Mouse (Mus musculus): ENCODE measurements around the gene Cend1. TPM values are rescaled to one million over a fixed set of nuclear protein-coding genes. Genes with fewer than 3 reads are reported as not detected.
"Not testable (repeated sequence)": the region's sequence is repeated elsewhere in the genome, so short reads cannot be mapped to it uniquely, and the experiment has no call there.

The Cend1 gene
- polyA plus RNA-seq, 1 experiment from 2014 or later: 2.7 TPM

- Histone ChIP-seq H3K4me3 (ENCODE audit: low read depth, low read length) (no peak overlapping the region), H3K4me2 (ENCODE audit: low read depth, severe bottlenecking) (no peak overlapping the region), H3K9ac (ENCODE audit: low read length) (no peak overlapping the region), H3K4me1 (ENCODE audit: control insufficient read depth, insufficient read depth, low read length) (peaks cover 4% of the 10 kb centered on the region; the same call in 1 of the 2 replicates), H3K36me3 (ENCODE audit: control insufficient read depth, insufficient read depth, low read length) (peaks cover 4% of the 10 kb centered on the region), H3K9me3 (ENCODE audit: control insufficient read depth, low read length) (no peaks in the 10 kb centered on the region), H3K27me3 (ENCODE audit: control insufficient read depth, insufficient read depth, low read length) (no peaks in the 10 kb centered on the region), H3K27ac (replicated peaks; ENCODE audit: low read depth, low read length) (no peak overlapping the region)
- no peak for ATAC-seq (ENCODE audit: insufficient number of reproducible peaks, low FRiP score, low TSS enrichment, low read depth)
- no peak for DNase-seq (ENCODE audit: low spot score)
- 90% methylated on average over 8 of the region's 8 CpGs for WGBS
These were observed 18.7 kb downstream of the Cend1 start for GRCm38 (mm10) chr7:141410631-141411030.

GRCm38 (mm10) chr7:141408833-141409232, 20.5 kb downstream of the Cend1 start:
- peaks cover 4% of the 10 kb centered on the region for H3K36me3 ChIP-seq (ENCODE audit: control insufficient read depth, insufficient read depth, low read length)
- WGBS: 15% methylated on average over 11 of the region's 11 CpGs
- no peak overlapping the region for H3K4me3 ChIP-seq (ENCODE audit: low read depth, low read length)
- ATAC-seq (ENCODE audit: insufficient number of reproducible peaks, low FRiP score, low TSS enrichment, low read depth): peak; percentile 52
- H3K4me1 ChIP-seq (ENCODE audit: control insufficient read depth, insufficient read depth, low read length): peaks cover 4% of the 10 kb centered on the region; the same call in 1 of the 2 replicates
- H3K27me3 ChIP-seq (ENCODE audit: control insufficient read depth, insufficient read depth, low read length): no peaks in the 10 kb centered on the region
- no peak overlapping the region for H3K4me2 ChIP-seq (ENCODE audit: low read depth, severe bottlenecking)
- no peak overlapping the region for H3K9ac ChIP-seq (ENCODE audit: low read length)
- peak; percentile 91 for DNase-seq (ENCODE audit: low spot score)
- H3K9me3 ChIP-seq (ENCODE audit: control insufficient read depth, low read length): no peaks in the 10 kb centered on the region
- H3K27ac ChIP-seq (replicated peaks; ENCODE audit: low read depth, low read length): no peak overlapping the region

GRCm38 (mm10) chr7:141407670-141408069, 21.6 kb downstream of the Cend1 start:
- WGBS: 94% methylated on average over 7 of the region's 7 CpGs
- ATAC-seq (ENCODE audit: insufficient number of reproducible peaks, low FRiP score, low TSS enrichment, low read depth); H3K4me2 ChIP-seq (ENCODE audit: low read depth, severe bottlenecking); H3K4me3 ChIP-seq (ENCODE audit: low read depth, low read length); DNase-seq (ENCODE audit: low spot score); H3K27me3 ChIP-seq (ENCODE audit: control insufficient read depth, insufficient read depth, low read length); H3K27ac ChIP-seq (replicated peaks; ENCODE audit: low read depth, low read length); H3K9me3 ChIP-seq (ENCODE audit: control insufficient read depth, low read length); H3K9ac ChIP-seq (ENCODE audit: low read length); H3K36me3 ChIP-seq (ENCODE audit: control insufficient read depth, insufficient read depth, low read length); H3K4me1 ChIP-seq (ENCODE audit: control insufficient read depth, insufficient read depth, low read length): not testable (repeated sequence)

GRCm38 (mm10) chr7:141405466-141405865, 23.8 kb downstream of the Cend1 start:
- H3K27ac ChIP-seq (replicated peaks; ENCODE audit: low read depth, low read length): no peak overlapping the region
- H3K4me1 ChIP-seq (ENCODE audit: control insufficient read depth, insufficient read depth, low read length): no peaks in the 10 kb centered on the region; the same call in 1 of the 2 replicates
- H3K9me3 ChIP-seq (ENCODE audit: control insufficient read depth, low read length): no peaks in the 10 kb centered on the region
- no peak for DNase-seq (ENCODE audit: low spot score)
- no peaks in the 10 kb centered on the region for H3K27me3 ChIP-seq (ENCODE audit: control insufficient read depth, insufficient read depth, low read length)
- 87% methylated on average over 4 of the region's 4 CpGs for WGBS
- peaks cover 14% of the 10 kb centered on the region for H3K36me3 ChIP-seq (ENCODE audit: control insufficient read depth, insufficient read depth, low read length)
- no peak overlapping the region for H3K9ac ChIP-seq (ENCODE audit: low read length)
- ATAC-seq (ENCODE audit: insufficient number of reproducible peaks, low FRiP score, low TSS enrichment, low read depth): no peak
- H3K4me2 ChIP-seq (ENCODE audit: low read depth, severe bottlenecking): no peak overlapping the region
- no peak overlapping the region for H3K4me3 ChIP-seq (ENCODE audit: low read depth, low read length)

- WGBS: 58% methylated on average over 5 of the region's 5 CpGs
- 0 out of 2 replicates have a peak, but pooled peaks have one; percentile 33 for ATAC-seq (ENCODE audit: insufficient number of reproducible peaks, low FRiP score, low TSS enrichment, low read depth)
- DNase-seq (ENCODE audit: low spot score): peak; percentile 63
These were observed 26.0 kb downstream of the Cend1 start for GRCm38 (mm10) chr7:141403305-141403704.

GRCm38 (mm10) chr7:141395348-141395747, 33.9 kb downstream of the Cend1 start:
- Histone ChIP-seq H3K27me3 (ENCODE audit: control insufficient read depth, insufficient read depth, low read length) (no peaks in the 10 kb centered on the region), H3K9me3 (ENCODE audit: control insufficient read depth, low read length) (no peaks in the 10 kb centered on the region), H3K4me2 (ENCODE audit: low read depth, severe bottlenecking) (no peak overlapping the region), H3K4me1 (ENCODE audit: control insufficient read depth, insufficient read depth, low read length) (peaks cover 9% of the 10 kb centered on the region; the same call in 1 of the 2 replicates), H3K9ac (ENCODE audit: low read length) (no peak overlapping the region), H3K4me3 (ENCODE audit: low read depth, low read length) (no peak overlapping the region), H3K27ac (replicated peaks; ENCODE audit: low read depth, low read length) (no peak overlapping the region), H3K36me3 (ENCODE audit: control insufficient read depth, insufficient read depth, low read length) (peaks cover 7% of the 10 kb centered on the region)
- no peak for ATAC-seq (ENCODE audit: insufficient number of reproducible peaks, low FRiP score, low TSS enrichment, low read depth)
- 81% methylated on average over 1 of the region's 1 CpGs for WGBS
- no peak for DNase-seq (ENCODE audit: low spot score)

More at GRCm38 (mm10) chr7:141403305-141403704, 26.0 kb downstream of the Cend1 start:
- H3K4me2 ChIP-seq (ENCODE audit: low read depth, severe bottlenecking): no peak overlapping the region
- H3K9me3 ChIP-seq (ENCODE audit: control insufficient read depth, low read length): no peaks in the 10 kb centered on the region
- H3K4me3 ChIP-seq (ENCODE audit: low read depth, low read length): no peak overlapping the region
- H3K27ac ChIP-seq (replicated peaks; ENCODE audit: low read depth, low read length): no peak overlapping the region
- no peak overlapping the region for H3K9ac ChIP-seq (ENCODE audit: low read length)
- no peaks in the 10 kb centered on the region for H3K27me3 ChIP-seq (ENCODE audit: control insufficient read depth, insufficient read depth, low read length)
- no peaks in the 10 kb centered on the region for H3K4me1 ChIP-seq (ENCODE audit: control insufficient read depth, insufficient read depth, low read length)
- H3K36me3 ChIP-seq (ENCODE audit: control insufficient read depth, insufficient read depth, low read length): peaks cover 20% of the 10 kb centered on the region

- no peaks in the 10 kb centered on the region for H3K9me3 ChIP-seq (ENCODE audit: control insufficient read depth, low read length)
- H3K27ac ChIP-seq (replicated peaks; ENCODE audit: low read depth, low read length): no peak overlapping the region
- no peak overlapping the region for H3K4me2 ChIP-seq (ENCODE audit: low read depth, severe bottlenecking)
- H3K9ac ChIP-seq (ENCODE audit: low read length): no peak overlapping the region
- H3K4me3 ChIP-seq (ENCODE audit: low read depth, low read length): no peak overlapping the region
- DNase-seq (ENCODE audit: low spot score): peak; percentile 87
- no peaks in the 10 kb centered on the region for H3K27me3 ChIP-seq (ENCODE audit: control insufficient read depth, insufficient read depth, low read length)
- H3K36me3 ChIP-seq (ENCODE audit: control insufficient read depth, insufficient read depth, low read length): peaks cover 3% of the 10 kb centered on the region
- no peak for ATAC-seq (ENCODE audit: insufficient number of reproducible peaks, low FRiP score, low TSS enrichment, low read depth)
- WGBS: 20% methylated on average over 6 of the region's 6 CpGs
- peaks cover 9% of the 10 kb centered on the region; the same call in 1 of the 2 replicates for H3K4me1 ChIP-seq (ENCODE audit: control insufficient read depth, insufficient read depth, low read length)
These were observed 34.5 kb downstream of the Cend1 start for GRCm38 (mm10) chr7:141394771-141395170.

GRCm38 (mm10) chr7:141394158-141394557, 35.1 kb downstream of the Cend1 start:
- Histone ChIP-seq H3K27me3 (ENCODE audit: control insufficient read depth, insufficient read depth, low read length) (no peaks in the 10 kb centered on the region), H3K4me1 (ENCODE audit: control insufficient read depth, insufficient read depth, low read length) (peaks cover 9% of the 10 kb centered on the region; the same call in 1 of the 2 replicates), H3K36me3 (ENCODE audit: control insufficient read depth, insufficient read depth, low read length) (peaks cover 2% of the 10 kb centered on the region), H3K4me2 (ENCODE audit: low read depth, severe bottlenecking) (no peak overlapping the region), H3K9ac (ENCODE audit: low read length) (no peak overlapping the region), H3K9me3 (ENCODE audit: control insufficient read depth, low read length) (no peaks in the 10 kb centered on the region), H3K27ac (replicated peaks; ENCODE audit: low read depth, low read length) (no peak overlapping the region), H3K4me3 (ENCODE audit: low read depth, low read length) (no peak overlapping the region)
- 89% methylated on average over 7 of the region's 7 CpGs for WGBS
- ATAC-seq (ENCODE audit: insufficient number of reproducible peaks, low FRiP score, low TSS enrichment, low read depth) (no peak), DNase-seq (ENCODE audit: low spot score) (no peak)
